Comparison of ENCODE assay signal across 9 mouse cellular contexts in genomic region chr16:10349436-10349835, GRCm38 (mm10). TPM values are rescaled to one million over a fixed set of nuclear protein-coding genes. Genes with fewer than 3 reads are reported as not detected.
DNase-seq lines count a peak whose midpoint lies in the region; ATAC-seq and TF ChIP-seq lines count a peak whose summit lies in the region.
"Had no signal": no experiment of that assay in that cellular context is flagged by ENCODE, and none has a peak within 500 bp of the region (broad histone marks: within the 10 kb centered on the region; RNA-seq: fewer than 3 reads in every experiment).

No protein-coding gene starts in this region.

- WGBS in kidney, adult 2 months: 39% methylated on average over 5 of the region's 5 CpGs
- WGBS in kidney, embryonic 16.5 days: 67% methylated on average over 5 of the region's 5 CpGs
- 70% methylated on average over 5 of the region's 5 CpGs for WGBS in forebrain, embryonic 11.5 days

- ATAC-seq in kidney, embryonic 16.5 days (ENCODE audit: low FRiP score, low TSS enrichment): no peak
- no peak for ATAC-seq in forebrain, embryonic 11.5 days (replicated peaks; ENCODE audit: low FRiP score)

- no peak overlapping the region for H3K9ac ChIP-seq in kidney, embryonic 16.5 days (replicated peaks; ENCODE audit: low read length)
- H3K9ac ChIP-seq in forebrain, embryonic 11.5 days (ENCODE audit: low read length): no peak overlapping the region

- H3K4me2 ChIP-seq in kidney, embryonic 16.5 days (replicated peaks; ENCODE audit: low read depth, low read length): no peak overlapping the region
- H3K4me2 ChIP-seq in forebrain, embryonic 11.5 days (ENCODE audit: low read depth, low read length, severe bottlenecking): no peak overlapping the region

- TF ChIP-seq POLR2A in kidney, adult 2 months (IDR thresholded peaks at IDR 0.05; ENCODE audit: low read depth, low read length): no peak

- no peaks in the 10 kb centered on the region for H3K4me1 ChIP-seq in kidney, adult 2 months (ENCODE audit: control insufficient read depth, insufficient read depth, low read length)
- H3K4me1 ChIP-seq in kidney, embryonic 16.5 days (ENCODE audit: insufficient read depth, low read length): no peaks in the 10 kb centered on the region
- H3K4me1 ChIP-seq in forebrain, embryonic 11.5 days (replicated peaks; ENCODE audit: control insufficient read depth, insufficient read depth, low read length): no peaks in the 10 kb centered on the region; the same call in 1 of the 2 replicates

- no peaks in the 10 kb centered on the region for H3K27me3 ChIP-seq in kidney, adult 2 months (replicated peaks; ENCODE audit: control insufficient read depth, insufficient read depth, low read length)
- no peaks in the 10 kb centered on the region for H3K27me3 ChIP-seq in kidney, embryonic 16.5 days (ENCODE audit: insufficient read depth, low read length)
- H3K27me3 ChIP-seq in forebrain, embryonic 11.5 days (ENCODE audit: control insufficient read depth, insufficient read depth, low read length): no peaks in the 10 kb centered on the region

- H3K27ac ChIP-seq in kidney, adult 2 months (ENCODE audit: insufficient read depth, low read depth, low read length): no peak overlapping the region
- no peak overlapping the region for H3K27ac ChIP-seq in kidney, embryonic 16.5 days (ENCODE audit: low read length)
- no peak overlapping the region for H3K27ac ChIP-seq in forebrain, embryonic 11.5 days (ENCODE audit: low read depth, low read length)
- H3K27ac ChIP-seq: macrophage had no signal

- peak; percentile 33 for DNase-seq in kidney, adult 2 months
- peak; percentile 95 for DNase-seq in heart, adult 11 months
- peak; percentile 23 for DNase-seq in heart, postnatal 25 days (ENCODE audit: low spot score)
- peak; percentile 65 for DNase-seq in lung, postnatal 25 days (ENCODE audit: low spot score)
- DNase-seq in layer of hippocampus, adult 9-10 months (ENCODE audit: low spot score): no peak
- DNase-seq in layer of hippocampus, postnatal 25 days (ENCODE audit: extremely low spot score in 1 of 2, low spot score in 1 of 2): no peak
- DNase-seq in forebrain, embryonic 11.5 days (ENCODE audit: low spot score): no peak

- no peaks in the 10 kb centered on the region for H3K9me3 ChIP-seq in kidney, embryonic 16.5 days (ENCODE audit: low read length)
- H3K9me3 ChIP-seq in forebrain, embryonic 11.5 days (ENCODE audit: control insufficient read depth, low read length): no peaks in the 10 kb centered on the region

- intact Hi-C loops in heart, postnatal 25 days (cut with DNase I): no loop called here

- H3K4me3 ChIP-seq in kidney, adult 2 months (ENCODE audit: insufficient read depth, low read depth, low read length): no peak overlapping the region
- H3K4me3 ChIP-seq in kidney, embryonic 16.5 days (ENCODE audit: low read length): no peak overlapping the region
- no peak overlapping the region for H3K4me3 ChIP-seq in forebrain, embryonic 11.5 days (ENCODE audit: low read depth, low read length)

- TF ChIP-seq CTCF in kidney, adult 2 months (conservative IDR thresholded peaks at IDR 0.05; ENCODE audit: insufficient read depth, insufficient read length, low read depth, low read length): no peak

- no peaks in the 10 kb centered on the region for H3K36me3 ChIP-seq in kidney, adult 2 months (ENCODE audit: control insufficient read depth, insufficient read depth, low read length)
- H3K36me3 ChIP-seq in kidney, embryonic 16.5 days (ENCODE audit: insufficient read depth, low read length): no peaks in the 10 kb centered on the region
- no peaks in the 10 kb centered on the region for H3K36me3 ChIP-seq in forebrain, embryonic 11.5 days (ENCODE audit: control insufficient read depth, insufficient read depth, low read length)

RNA-seq across cellular contexts. Expression of gene Emp2, which starts 35.7 kb away (rescaled TPM):
- polyA plus RNA-seq in kidney, adult 2 months (2012; rRNA removed): 22.3 and 23.3 TPM in 2 replicates
- polyA plus RNA-seq in kidney, embryonic 16.5 days (2015; fragmentation: Nextera tagmentation; extraction: Ambion mirVana): 24.6 and 28.7 TPM in 2 replicates
- 10 to 100 TPM; 38.4 to 44.1 TPM for total RNA-seq in heart, postnatal 25 days (2021)
- 10 to 100 TPM; 18.4 to 19.1 TPM for total RNA-seq in layer of hippocampus, postnatal 25 days (2021)
- polyA plus RNA-seq in forebrain, embryonic 11.5 days (2014; fragmentation: Nextera tagmentation; extraction: Ambion mirVana): 3.1 and 3.3 TPM in 2 replicates

RNA-seq across cellular contexts. Expression of gene Tekt5, which starts 45.9 kb away (rescaled TPM):
- 0.64 and 0.77 TPM in 2 replicates for polyA plus RNA-seq in kidney, adult 2 months (2012; rRNA removed)
- polyA plus RNA-seq in kidney, embryonic 16.5 days (2015; fragmentation: Nextera tagmentation; extraction: Ambion mirVana): 0.70 and 0.87 TPM in 2 replicates
- total RNA-seq in heart, postnatal 25 days (2021): not detected
- 1 to 10 TPM; 6.6 TPM for total RNA-seq in layer of hippocampus, postnatal 25 days (2021)
- 0.15 TPM in 1 of 2 replicates, not detected in the other for polyA plus RNA-seq in forebrain, embryonic 11.5 days (2014; fragmentation: Nextera tagmentation; extraction: Ambion mirVana)
- polyA plus RNA-seq: macrophage had no signal

Comparison
In these comparisons a context has a peak if more than half of its experiments do, and no peak if none do; other contexts are left out.
1. DNase-seq: peak in kidney, adult 2 months (single experiment), heart, adult 11 months (single experiment), heart, postnatal 25 days (single experiment) and lung, postnatal 25 days (single experiment); none in layer of hippocampus, adult 9-10 months (single experiment), layer of hippocampus, postnatal 25 days (0 of 2) and forebrain, embryonic 11.5 days (single experiment).